Comparison of ENCODE assay signal across 24 mouse cellular contexts in genomic region chr11:105141115-105141514, GRCm38 (mm10). TPM values are rescaled to one million over a fixed set of nuclear protein-coding genes. Genes with fewer than 3 reads are reported as not detected.
"Had no signal": no experiment of that assay in that cellular context is flagged by ENCODE, and none has a peak within 500 bp of the region (broad histone marks: within the 10 kb centered on the region; RNA-seq: fewer than 3 reads in every experiment).

No protein-coding gene starts in this region.

- H3K9ac ChIP-seq: lung, embryonic 14.5 days; midbrain, embryonic 12.5 days; neural tube, embryonic 13.5 days; neural tube, embryonic 15.5 days had no signal

- H3K9me3 ChIP-seq: midbrain, embryonic 10.5 days; midbrain, embryonic 12.5 days; neural tube, embryonic 13.5 days; neural tube, embryonic 15.5 days had no signal

- H3K4me1 ChIP-seq: midbrain, embryonic 10.5 days; midbrain, embryonic 12.5 days; neural tube, embryonic 13.5 days; neural tube, embryonic 15.5 days had no signal

- H3K4me3 ChIP-seq: midbrain, embryonic 10.5 days; midbrain, embryonic 12.5 days; myocyte; neural tube, embryonic 13.5 days; neural tube, embryonic 15.5 days had no signal

- H3K4me2 ChIP-seq: lung, embryonic 14.5 days; midbrain, embryonic 12.5 days; neural tube, embryonic 13.5 days; neural tube, embryonic 15.5 days had no signal

- H3K27ac ChIP-seq: midbrain, embryonic 10.5 days; midbrain, embryonic 12.5 days; neural tube, embryonic 13.5 days; neural tube, embryonic 15.5 days had no signal

- ATAC-seq: midbrain, embryonic 16.5 days had no signal

- DNase-seq: lung, embryonic 14.5 days; lung, postnatal 10 days; lung, postnatal 4 days; midbrain, embryonic 14.5 days; retina, postnatal 1 day; right cerebral cortex, adult 18-20 months; right cerebral cortex, postnatal 25 days; right cerebral cortex, postnatal 4 days; spleen, adult 18-20 months; thymus, adult 18-20 months; thymus, postnatal 14 days; thymus, postnatal 36 days had no signal

- H3K27me3 ChIP-seq: midbrain, embryonic 12.5 days; neural tube, embryonic 13.5 days; neural tube, embryonic 15.5 days had no signal

RNA-seq across cellular contexts. Expression of gene Gm10842, which starts 5.6 kb away (rescaled TPM):
- polyA plus RNA-seq: lung, embryonic 14.5 days; lung, embryonic 16.5 days; midbrain, embryonic 10.5 days; midbrain, embryonic 12.5 days; midbrain, embryonic 14.5 days; midbrain, embryonic 16.5 days; myocyte; neural tube, embryonic 11.5 days; neural tube, embryonic 13.5 days; neural tube, embryonic 15.5 days; small intestine, adult 2 months; stomach, embryonic 14.5 days; stomach, embryonic 16.5 days; thymus, postnatal 0 days had no signal
